Mouse (Mus musculus): Measurements from ENCODE around the gene Tnr. TPM values are rescaled to one million over a fixed set of nuclear protein-coding genes. Genes with fewer than 3 reads are reported as not detected.

Tnr gene
- total and polyA plus RNA-seq, 3 experiments: 0.01 TPM; not detected in 2

DNA sequence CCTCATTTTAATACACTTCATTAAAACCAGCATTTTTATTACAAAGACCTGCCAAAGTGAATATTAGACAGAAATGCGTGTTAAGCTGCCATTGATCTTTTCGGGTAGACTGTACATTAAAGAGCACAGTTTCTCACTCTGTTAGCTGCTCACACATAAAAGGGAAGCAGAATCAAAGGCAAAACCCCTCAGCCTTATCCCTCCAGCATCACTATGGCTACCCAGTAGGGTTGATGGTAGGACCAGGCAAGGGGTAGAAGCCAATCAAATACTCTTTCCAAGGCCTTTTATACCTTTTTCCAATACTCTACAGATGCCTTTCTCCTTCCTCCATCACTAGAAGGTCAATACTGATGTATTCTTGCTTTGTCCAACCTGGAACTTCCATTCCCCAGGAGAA lies 269.0 kb downstream of the Tnr start:
- no peaks in the 10 kb centered on the region for H3K36me3 ChIP-seq (ENCODE audit: control insufficient read depth in 1 of 2, insufficient read depth in 2 of 2, low read length in 2 of 2)
- H3K27ac ChIP-seq (ENCODE audit: control insufficient read depth, low read depth, low read length): no peak overlapping the region
- no peak for DNase-seq (ENCODE audit: low read depth, low spot score)
- H3K79me2 ChIP-seq (ENCODE audit: control insufficient read depth, insufficient read depth, low read length, poor library complexity): no peaks in the 10 kb centered on the region
- H3K4me3 ChIP-seq (ENCODE audit: control insufficient read depth in 1 of 2, insufficient read depth in 1 of 2, low read depth in 2 of 2, low read length in 2 of 2): no peak overlapping the region
- no peaks in the 10 kb centered on the region for H3K4me1 ChIP-seq (ENCODE audit: control insufficient read depth in 1 of 2, insufficient read depth in 2 of 2, low read length in 2 of 2)
- no peaks in the 10 kb centered on the region for H3K27me3 ChIP-seq (ENCODE audit: control insufficient read depth in 1 of 2, insufficient read depth in 2 of 2, low read length in 2 of 2)
- no peak overlapping the region for H3K9ac ChIP-seq (ENCODE audit: control insufficient read depth, low read depth, low read length, poor library complexity, severe bottlenecking)
- H3K9me3 ChIP-seq (replicated peaks; ENCODE audit: insufficient read depth, low read length): no peaks in the 10 kb centered on the region
- TF ChIP-seq ELF1 (IDR thresholded peaks at IDR 0.05; ENCODE audit: low read depth, low read length): no peak
- no peak for TF ChIP-seq TCF12 (IDR thresholded peaks at IDR 0.05; ENCODE audit: low read depth, low read length)
- no peak for TF ChIP-seq ZNF384 (IDR thresholded peaks at IDR 0.05; ENCODE audit: low read depth, low read length)
- TF ChIP-seq MAX (IDR thresholded peaks at IDR 0.05; ENCODE audit: low read length): no peak
- no peak for TF ChIP-seq MXI1 (IDR thresholded peaks at IDR 0.05; ENCODE audit: low read depth, low read length)
- TF ChIP-seq SIN3A (IDR thresholded peaks at IDR 0.05; ENCODE audit: low read length): no peak
- TF ChIP-seq MAFK (IDR thresholded peaks at IDR 0.05; ENCODE audit: borderline replicate concordance, low read depth, low read length): no peak
- no peak for TF ChIP-seq KAT2A (conservative IDR thresholded peaks at IDR 0.05; ENCODE audit: low read depth, low read length)
- no peak for TF ChIP-seq EP300 (IDR thresholded peaks at IDR 0.05; ENCODE audit: low read depth in 1 of 2, low read length in 2 of 2)
- TF ChIP-seq POLR2A (IDR thresholded peaks at IDR 0.05; ENCODE audit: control insufficient read depth in 1 of 2, insufficient read depth in 1 of 2, low read depth in 1 of 2, low read length in 2 of 2, poor library complexity in 1 of 2): no peak
- no peak for TF ChIP-seq MYC (IDR thresholded peaks at IDR 0.05; ENCODE audit: low read depth, low read length)
- no peak for TF ChIP-seq E2F4 (IDR thresholded peaks at IDR 0.05; ENCODE audit: borderline replicate concordance, low read depth, low read length)
- no peak for TF ChIP-seq HCFC1 (IDR thresholded peaks at IDR 0.05; ENCODE audit: low read depth, low read length)
- TF ChIP-seq NRF1 (IDR thresholded peaks at IDR 0.05; ENCODE audit: insufficient read depth, low read depth, low read length, poor library complexity, severe bottlenecking): no peak

DNA sequence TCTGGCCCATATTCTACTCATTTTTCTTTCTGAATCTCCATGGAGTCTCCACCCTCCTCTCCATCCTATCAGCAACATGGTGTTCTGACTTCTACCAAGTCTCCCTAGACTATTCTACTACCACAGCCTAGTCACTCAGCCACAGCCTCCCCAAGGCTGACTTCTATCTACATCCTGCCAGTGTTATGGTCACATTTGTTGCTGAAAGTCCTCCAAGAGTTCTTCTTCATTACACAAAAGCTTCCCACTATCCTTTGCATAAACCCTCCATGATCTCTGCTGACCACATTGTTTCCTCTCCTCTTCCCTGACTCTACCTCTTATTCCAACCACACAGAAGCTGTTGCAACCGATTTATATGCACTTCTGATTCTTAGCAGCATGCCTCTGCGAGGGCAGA lies 272.5 kb downstream of the Tnr start:
- no peak for DNase-seq (ENCODE audit: low read depth, low spot score)
- no peaks in the 10 kb centered on the region for H3K27me3 ChIP-seq (ENCODE audit: control insufficient read depth in 1 of 2, insufficient read depth in 2 of 2, low read length in 2 of 2)
- H3K4me3 ChIP-seq (ENCODE audit: control insufficient read depth in 1 of 2, insufficient read depth in 1 of 2, low read depth in 2 of 2, low read length in 2 of 2): no peak overlapping the region
- no peaks in the 10 kb centered on the region for H3K36me3 ChIP-seq (ENCODE audit: control insufficient read depth in 1 of 2, insufficient read depth in 2 of 2, low read length in 2 of 2)
- no peaks in the 10 kb centered on the region for H3K9me3 ChIP-seq (replicated peaks; ENCODE audit: insufficient read depth, low read length)
- no peak overlapping the region for H3K27ac ChIP-seq (ENCODE audit: control insufficient read depth, low read depth, low read length)
- no peak overlapping the region for H3K9ac ChIP-seq (ENCODE audit: control insufficient read depth, low read depth, low read length, poor library complexity, severe bottlenecking)
- no peaks in the 10 kb centered on the region for H3K4me1 ChIP-seq (ENCODE audit: control insufficient read depth in 1 of 2, insufficient read depth in 2 of 2, low read length in 2 of 2)
- TF ChIP-seq ZKSCAN1 (IDR thresholded peaks at IDR 0.05; ENCODE audit: low read depth, low read length) (no peak), JUND (IDR thresholded peaks at IDR 0.05; ENCODE audit: low read depth, low read length) (no peak), ETS1 (IDR thresholded peaks at IDR 0.05; ENCODE audit: low read depth, low read length) (no peak), NRF1 (IDR thresholded peaks at IDR 0.05; ENCODE audit: insufficient read depth, low read depth, low read length, poor library complexity, severe bottlenecking) (no peak), CHD2 (IDR thresholded peaks at IDR 0.05; ENCODE audit: low read length) (no peak), BHLHE40 (IDR thresholded peaks at IDR 0.05; ENCODE audit: borderline replicate concordance, low read depth, low read length) (no peak), UBTF (IDR thresholded peaks at IDR 0.05; ENCODE audit: borderline replicate concordance, insufficient read depth, low read depth, low read length) (no peak), POLR2A (IDR thresholded peaks at IDR 0.05; ENCODE audit: control insufficient read depth in 1 of 2, insufficient read depth in 1 of 2, low read depth in 1 of 2, low read length in 2 of 2, poor library complexity in 1 of 2) (no peak), CHD1 (IDR thresholded peaks at IDR 0.05; ENCODE audit: low read depth, low read length) (no peak)
- H3K79me2 ChIP-seq (ENCODE audit: control insufficient read depth, insufficient read depth, low read length, poor library complexity): no peaks in the 10 kb centered on the region
